Mouse (Mus musculus): ENCODE data around the gene Prkce. TPM values are rescaled to one million over a fixed set of nuclear protein-coding genes. Genes with fewer than 3 reads are reported as not detected.

Gene Prkce
- total and polyA plus RNA-seq, 2 experiments from 2014 or later = 50.8 to 55.8 TPM

- H3K4me3 ChIP-seq (ENCODE audit: low read length) = no peak overlapping the region
- H3K4me1 ChIP-seq (ENCODE audit: insufficient read depth, low read length) = no peaks in the 10 kb centered on the region
- ATAC-seq (no peak), DNase-seq (ENCODE audit: low spot score) (no peak)
- H3K9ac ChIP-seq (replicated peaks; ENCODE audit: low read length) = no peak overlapping the region
- H3K36me3 ChIP-seq (ENCODE audit: insufficient read depth, low read length) = no peaks in the 10 kb centered on the region
- no peaks in the 10 kb centered on the region for H3K27me3 ChIP-seq (ENCODE audit: insufficient read depth, low read length)
- H3K27ac ChIP-seq = no peak overlapping the region
- no peak for TF ChIP-seq CTCF (IDR thresholded peaks at IDR 0.05; ENCODE audit: low read depth)
- WGBS = 64% methylated on average over 5 of the region's 5 CpGs
- no peaks in the 10 kb centered on the region for H3K9me3 ChIP-seq (ENCODE audit: low read length)
- no peak overlapping the region for H3K4me2 ChIP-seq (ENCODE audit: low read depth, low read length)
Measured at GRCm38 (mm10) chr17:86588704-86589449, 421.3 kb downstream of the Prkce start.

- no peaks in the 10 kb centered on the region for H3K27me3 ChIP-seq (ENCODE audit: insufficient read depth, low read length)
- H3K9ac ChIP-seq (replicated peaks; ENCODE audit: low read length) = no peak overlapping the region
- ATAC-seq = no peak
- DNase-seq (ENCODE audit: low spot score) = no peak
- H3K27ac ChIP-seq = no peak overlapping the region
- no peak overlapping the region for H3K4me2 ChIP-seq (ENCODE audit: low read depth, low read length)
- 95% methylated on average over 5 of the region's 5 CpGs for WGBS
- H3K36me3 ChIP-seq (ENCODE audit: insufficient read depth, low read length) = no peaks in the 10 kb centered on the region
- no peaks in the 10 kb centered on the region for H3K4me1 ChIP-seq (ENCODE audit: insufficient read depth, low read length)
- no peak for TF ChIP-seq CTCF (IDR thresholded peaks at IDR 0.05; ENCODE audit: low read depth)
- H3K9me3 ChIP-seq (ENCODE audit: low read length) = no peaks in the 10 kb centered on the region
- H3K4me3 ChIP-seq (ENCODE audit: low read length) = no peak overlapping the region
Measured at GRCm38 (mm10) chr17:86589681-86590080, 422.1 kb downstream of the Prkce start.

GRCm38 (mm10) chr17:86591241-86591640 lies 423.7 kb downstream of the Prkce start:
- TF ChIP-seq CTCF (IDR thresholded peaks at IDR 0.05; ENCODE audit: low read depth) = no peak
- WGBS = 76% methylated on average over 10 of the region's 10 CpGs

GRCm38 (mm10) chr17:86592991-86593586 lies 425.5 kb downstream of the Prkce start:
- ATAC-seq (no peak), DNase-seq (ENCODE audit: low spot score) (no peak)
- no peaks in the 10 kb centered on the region for H3K4me1 ChIP-seq (ENCODE audit: insufficient read depth, low read length)
- no peaks in the 10 kb centered on the region for H3K27me3 ChIP-seq (ENCODE audit: insufficient read depth, low read length)
- TF ChIP-seq CTCF (IDR thresholded peaks at IDR 0.05; ENCODE audit: low read depth) = no peak
- no peak overlapping the region for H3K9ac ChIP-seq (replicated peaks; ENCODE audit: low read length)
- no peak overlapping the region for H3K4me2 ChIP-seq (ENCODE audit: low read depth, low read length)
- H3K27ac ChIP-seq = no peak overlapping the region
- H3K9me3 ChIP-seq (ENCODE audit: low read length) = no peaks in the 10 kb centered on the region
- H3K4me3 ChIP-seq (ENCODE audit: low read length) = no peak overlapping the region
- no peaks in the 10 kb centered on the region for H3K36me3 ChIP-seq (ENCODE audit: insufficient read depth, low read length)
- WGBS = 61% methylated on average over 6 of the region's 6 CpGs

More at GRCm38 (mm10) chr17:86591241-86591640, 423.7 kb downstream of the Prkce start:
- H3K27ac ChIP-seq = no peak overlapping the region
- no peaks in the 10 kb centered on the region for H3K4me1 ChIP-seq (ENCODE audit: insufficient read depth, low read length)
- H3K4me3 ChIP-seq (ENCODE audit: low read length) = no peak overlapping the region
- no peak for ATAC-seq
- no peak overlapping the region for H3K4me2 ChIP-seq (ENCODE audit: low read depth, low read length)
- no peaks in the 10 kb centered on the region for H3K36me3 ChIP-seq (ENCODE audit: insufficient read depth, low read length)
- no peaks in the 10 kb centered on the region for H3K27me3 ChIP-seq (ENCODE audit: insufficient read depth, low read length)
- no peak for DNase-seq (ENCODE audit: low spot score)
- no peaks in the 10 kb centered on the region for H3K9me3 ChIP-seq (ENCODE audit: low read length)
- no peak overlapping the region for H3K9ac ChIP-seq (replicated peaks; ENCODE audit: low read length)

GRCm38 (mm10) chr17:86595526-86595925 lies 427.9 kb downstream of the Prkce start:
- Histone ChIP-seq H3K4me2 (ENCODE audit: low read depth, low read length) (no peak overlapping the region), H3K9me3 (ENCODE audit: low read length) (no peaks in the 10 kb centered on the region), H3K4me1 (ENCODE audit: insufficient read depth, low read length) (no peaks in the 10 kb centered on the region), H3K27me3 (ENCODE audit: insufficient read depth, low read length) (no peaks in the 10 kb centered on the region), H3K27ac (no peak overlapping the region), H3K9ac (replicated peaks; ENCODE audit: low read length) (no peak overlapping the region), H3K36me3 (ENCODE audit: insufficient read depth, low read length) (no peaks in the 10 kb centered on the region), H3K4me3 (ENCODE audit: low read length) (no peak overlapping the region)
- TF ChIP-seq CTCF (IDR thresholded peaks at IDR 0.05; ENCODE audit: low read depth) = no peak
- ATAC-seq (no peak), DNase-seq (ENCODE audit: low spot score) (no peak)
- WGBS = 84% methylated on average over 9 of the region's 9 CpGs

- TF ChIP-seq CTCF (IDR thresholded peaks at IDR 0.05; ENCODE audit: low read depth) = no peak
- DNase-seq (ENCODE audit: low spot score) (no peak), ATAC-seq (no peak)
- Histone ChIP-seq H3K9ac (replicated peaks; ENCODE audit: low read length) (no peak overlapping the region), H3K4me2 (ENCODE audit: low read depth, low read length) (no peak overlapping the region), H3K36me3 (ENCODE audit: insufficient read depth, low read length) (no peaks in the 10 kb centered on the region), H3K4me3 (ENCODE audit: low read length) (no peak overlapping the region), H3K4me1 (ENCODE audit: insufficient read depth, low read length) (no peaks in the 10 kb centered on the region), H3K9me3 (ENCODE audit: low read length) (no peaks in the 10 kb centered on the region), H3K27me3 (ENCODE audit: insufficient read depth, low read length) (no peaks in the 10 kb centered on the region), H3K27ac (no peak overlapping the region)
- WGBS = 76% methylated on average over 6 of the region's 6 CpGs
Measured at GRCm38 (mm10) chr17:86601116-86601515, 433.5 kb downstream of the Prkce start.

- Histone ChIP-seq H3K27me3 (ENCODE audit: insufficient read depth, low read length) (no peaks in the 10 kb centered on the region), H3K4me3 (ENCODE audit: low read length) (no peak overlapping the region), H3K36me3 (ENCODE audit: insufficient read depth, low read length) (no peaks in the 10 kb centered on the region), H3K27ac (no peak overlapping the region), H3K4me1 (ENCODE audit: insufficient read depth, low read length) (no peaks in the 10 kb centered on the region), H3K4me2 (ENCODE audit: low read depth, low read length) (no peak overlapping the region), H3K9ac (replicated peaks; ENCODE audit: low read length) (no peak overlapping the region), H3K9me3 (ENCODE audit: low read length) (no peaks in the 10 kb centered on the region)
- TF ChIP-seq CTCF (IDR thresholded peaks at IDR 0.05; ENCODE audit: low read depth) = no peak
- DNase-seq (ENCODE audit: low spot score) (no peak), ATAC-seq (no peak)
- WGBS = 84% methylated on average over 2 of the region's 2 CpGs
Measured at GRCm38 (mm10) chr17:86601901-86602300, 434.3 kb downstream of the Prkce start.
